Mouse (Mus musculus): Measurements from ENCODE around the gene Ddx39.

GRCm38 (mm10) chr8:83684517-83684916 lies 30.5 kb upstream of the Ddx39 start:
- TF ChIP-seq EP300 (IDR thresholded peaks at IDR 0.05; ENCODE audit: low read depth) (no peak), CTCF (IDR thresholded peaks at IDR 0.05; ENCODE audit: low read depth) (no peak)
